Mouse (Mus musculus): ENCODE measurements around the gene Tcf15. TPM values are rescaled to one million over a fixed set of nuclear protein-coding genes. Genes with fewer than 3 reads are reported as not detected.

Gene Tcf15
- 9.2 and 10.3 TPM in 2 replicates for polyA plus RNA-seq (2016; fragmentation: Nextera tagmentation; extraction: Ambion mirVana)

DNA sequence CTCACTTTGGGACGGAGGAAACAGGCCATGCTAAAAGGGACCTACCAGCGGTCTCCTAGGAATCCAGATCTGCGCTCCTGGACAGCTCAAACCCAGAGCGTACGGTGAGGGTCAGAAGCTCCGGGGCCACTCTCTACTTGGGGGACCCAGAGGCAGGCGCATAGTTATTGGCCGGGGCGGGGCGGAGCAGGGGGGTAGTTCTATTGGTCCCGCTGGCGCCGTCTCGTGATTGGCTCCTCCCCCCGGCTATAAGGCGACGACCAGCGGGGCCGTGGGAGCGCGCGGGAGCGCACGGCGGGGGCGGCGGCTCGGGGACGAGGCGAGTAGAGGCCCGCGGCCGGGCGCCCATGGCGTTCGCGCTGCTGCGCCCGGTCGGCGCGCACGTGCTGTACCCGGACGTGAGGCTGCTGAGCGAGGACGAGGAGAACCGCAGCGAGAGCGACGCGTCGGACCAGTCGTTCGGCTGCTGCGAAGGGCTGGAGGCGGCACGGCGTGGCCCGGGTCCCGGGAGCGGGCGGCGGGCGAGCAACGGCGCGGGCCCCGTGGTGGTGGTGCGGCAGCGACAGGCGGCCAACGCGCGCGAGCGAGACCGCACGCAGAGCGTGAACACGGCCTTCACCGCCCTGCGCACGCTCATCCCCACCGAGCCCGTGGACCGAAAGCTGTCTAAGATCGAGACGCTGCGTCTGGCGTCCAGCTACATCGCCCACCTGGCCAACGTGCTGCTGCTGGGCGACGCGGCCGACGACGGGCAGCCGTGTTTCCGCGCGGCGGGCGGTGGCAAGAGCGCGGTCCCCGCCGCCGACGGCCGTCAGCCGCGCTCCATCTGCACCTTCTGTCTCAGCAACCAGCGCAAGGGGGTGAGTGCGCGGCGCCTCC is at the start of gene Tcf15:
TSS of gene Tcf15 (plus strand) at position 283 of the 879 bp plus-strand sequence.
- H3K9me3 ChIP-seq: no peaks in the 10 kb centered on the region
- WGBS: under 1% methylated on average over 118 of the region's 118 CpGs
- H3K4me3 ChIP-seq: peak within 1 kb of the TSS; percentile 65
- no peaks in the 10 kb centered on the region for H3K36me3 ChIP-seq (replicated peaks)
- peak within 1 kb of the TSS; percentile 75 for H3K27ac ChIP-seq (replicated peaks)
- H3K4me1 ChIP-seq: peaks cover 44% of the 10 kb centered on the region
- peaks cover 97% of the 10 kb centered on the region for H3K27me3 ChIP-seq (replicated peaks; ENCODE audit: low read depth, poor library complexity, severe bottlenecking)
- peak; percentile 85 for DNase-seq (ENCODE audit: low spot score)

GRCm38 (mm10) chr2:152094856-152095545 is 48.4 kb upstream of the Tcf15 start:
- peaks cover 90% of the 10 kb centered on the region for H3K27me3 ChIP-seq (replicated peaks; ENCODE audit: low read depth, poor library complexity, severe bottlenecking)

GRCm38 (mm10) chr2:152096922-152097321 is 46.4 kb upstream of the Tcf15 start:
- no peak for DNase-seq (ENCODE audit: low spot score)
- Histone ChIP-seq H3K27me3 (replicated peaks; ENCODE audit: low read depth, poor library complexity, severe bottlenecking) (peaks cover 90% of the 10 kb centered on the region), H3K36me3 (replicated peaks) (no peaks in the 10 kb centered on the region), H3K4me3 (no peak overlapping the region), H3K4me1 (peaks cover 25% of the 10 kb centered on the region), H3K27ac (replicated peaks) (no peak overlapping the region), H3K9me3 (no peaks in the 10 kb centered on the region)
- WGBS: 70% methylated on average over 2 of the region's 2 CpGs

More at GRCm38 (mm10) chr2:152094856-152095545, 48.4 kb upstream of the Tcf15 start:
- Histone ChIP-seq H3K9me3 (no peaks in the 10 kb centered on the region), H3K4me3 (peak overlapping the region; percentile 46), H3K36me3 (replicated peaks) (no peaks in the 10 kb centered on the region), H3K4me1 (peaks cover 32% of the 10 kb centered on the region), H3K27ac (replicated peaks) (no peak overlapping the region; the same call in 1 of the 2 replicates)
- peak; percentile 61 for DNase-seq (ENCODE audit: low spot score)
- WGBS: 3% methylated on average over 29 of the region's 29 CpGs

DNA sequence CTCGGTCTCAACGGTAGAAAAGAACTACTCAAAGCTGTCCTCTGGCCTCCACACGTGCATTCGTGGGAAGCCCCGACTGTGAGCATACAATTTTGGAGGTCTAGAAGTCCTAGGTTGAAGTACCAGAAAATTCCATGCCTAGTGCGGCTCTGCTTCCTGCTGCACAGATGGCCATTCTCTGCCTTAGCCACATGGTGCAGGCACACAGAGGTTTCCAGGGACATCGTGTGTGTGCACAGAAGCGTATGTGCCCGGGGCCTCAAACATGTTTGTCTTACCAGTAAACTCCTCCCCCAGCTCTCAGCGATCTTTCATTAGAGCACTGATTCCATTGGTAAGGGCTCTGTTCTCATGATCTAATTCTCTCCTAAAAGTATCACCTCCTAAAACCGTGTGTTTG is 45.4 kb upstream of the Tcf15 start:
- peaks cover 25% of the 10 kb centered on the region for H3K4me1 ChIP-seq
- no peak overlapping the region for H3K27ac ChIP-seq (replicated peaks)
- H3K9me3 ChIP-seq: no peaks in the 10 kb centered on the region
- no peak for DNase-seq (ENCODE audit: low spot score)
- H3K4me3 ChIP-seq: no peak overlapping the region
- WGBS: 83% methylated on average over 11 of the region's 11 CpGs
- H3K27me3 ChIP-seq (replicated peaks; ENCODE audit: low read depth, poor library complexity, severe bottlenecking): peaks cover 90% of the 10 kb centered on the region
- no peaks in the 10 kb centered on the region for H3K36me3 ChIP-seq (replicated peaks)

- peaks cover 14% of the 10 kb centered on the region for H3K4me1 ChIP-seq
- 79% methylated on average over 3 of the region's 3 CpGs for WGBS
- H3K27me3 ChIP-seq (replicated peaks; ENCODE audit: low read depth, poor library complexity, severe bottlenecking): peaks cover 87% of the 10 kb centered on the region
- H3K36me3 ChIP-seq (replicated peaks): no peaks in the 10 kb centered on the region
- no peaks in the 10 kb centered on the region for H3K9me3 ChIP-seq
- DNase-seq (ENCODE audit: low spot score): no peak
- no peak overlapping the region for H3K4me3 ChIP-seq
- H3K27ac ChIP-seq (replicated peaks): no peak overlapping the region
Observed at GRCm38 (mm10) chr2:152099538-152099937, 43.8 kb upstream of the Tcf15 start.

GRCm38 (mm10) chr2:152101761-152102160 is 41.6 kb upstream of the Tcf15 start:
- H3K4me3 ChIP-seq: no peak overlapping the region
- no peak overlapping the region for H3K27ac ChIP-seq (replicated peaks)
- WGBS: 81% methylated on average over 13 of the region's 13 CpGs
- peaks cover 20% of the 10 kb centered on the region for H3K4me1 ChIP-seq
- H3K36me3 ChIP-seq (replicated peaks): no peaks in the 10 kb centered on the region
- no peak for DNase-seq (ENCODE audit: low spot score)
- peaks cover 76% of the 10 kb centered on the region for H3K27me3 ChIP-seq (replicated peaks; ENCODE audit: low read depth, poor library complexity, severe bottlenecking)
- no peaks in the 10 kb centered on the region for H3K9me3 ChIP-seq

DNA sequence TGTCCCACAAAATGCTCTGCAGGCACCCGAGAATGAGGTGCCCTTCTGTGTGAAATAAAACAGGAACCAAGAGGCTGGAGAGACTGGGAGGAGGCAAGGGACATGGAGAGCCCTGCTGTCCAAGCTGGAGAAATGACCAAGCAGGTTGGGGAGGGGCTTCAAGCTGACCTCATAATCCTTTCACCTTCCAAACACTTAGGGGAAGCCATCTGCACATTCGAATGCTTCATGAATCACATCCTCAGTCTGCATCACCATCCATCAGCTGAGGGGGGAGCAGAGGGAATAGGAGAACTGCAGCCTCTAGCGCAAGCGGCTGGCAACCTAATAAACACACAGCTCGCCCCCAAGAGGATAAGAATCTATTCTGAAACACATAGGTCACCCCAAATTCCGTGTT is 41.0 kb upstream of the Tcf15 start:
- peaks cover 20% of the 10 kb centered on the region for H3K4me1 ChIP-seq
- 72% methylated on average over 6 of the region's 6 CpGs for WGBS
- peaks cover under 1% of the 10 kb centered on the region; the same call in 1 of the 2 replicates for H3K9me3 ChIP-seq
- no peak overlapping the region for H3K4me3 ChIP-seq
- H3K36me3 ChIP-seq (replicated peaks): peaks cover under 1% of the 10 kb centered on the region
- H3K27ac ChIP-seq (replicated peaks): no peak overlapping the region
- peaks cover 71% of the 10 kb centered on the region for H3K27me3 ChIP-seq (replicated peaks; ENCODE audit: low read depth, poor library complexity, severe bottlenecking)
- DNase-seq (ENCODE audit: low spot score): no peak

GRCm38 (mm10) chr2:152104711-152105317 is 38.5 kb upstream of the Tcf15 start:
- H3K4me1 ChIP-seq: peaks cover 20% of the 10 kb centered on the region
- H3K9me3 ChIP-seq: peaks cover 3% of the 10 kb centered on the region; the same call in 1 of the 2 replicates
- H3K4me3 ChIP-seq: peak overlapping the region; percentile 77
- peak overlapping the region; percentile 94 for H3K27ac ChIP-seq (replicated peaks)
- peaks cover 16% of the 10 kb centered on the region for H3K36me3 ChIP-seq (replicated peaks)
- peak; percentile 24 for DNase-seq (ENCODE audit: low spot score)
- peaks cover 56% of the 10 kb centered on the region for H3K27me3 ChIP-seq (replicated peaks; ENCODE audit: low read depth, poor library complexity, severe bottlenecking)
- 22% methylated on average over 17 of the region's 17 CpGs for WGBS

DNA sequence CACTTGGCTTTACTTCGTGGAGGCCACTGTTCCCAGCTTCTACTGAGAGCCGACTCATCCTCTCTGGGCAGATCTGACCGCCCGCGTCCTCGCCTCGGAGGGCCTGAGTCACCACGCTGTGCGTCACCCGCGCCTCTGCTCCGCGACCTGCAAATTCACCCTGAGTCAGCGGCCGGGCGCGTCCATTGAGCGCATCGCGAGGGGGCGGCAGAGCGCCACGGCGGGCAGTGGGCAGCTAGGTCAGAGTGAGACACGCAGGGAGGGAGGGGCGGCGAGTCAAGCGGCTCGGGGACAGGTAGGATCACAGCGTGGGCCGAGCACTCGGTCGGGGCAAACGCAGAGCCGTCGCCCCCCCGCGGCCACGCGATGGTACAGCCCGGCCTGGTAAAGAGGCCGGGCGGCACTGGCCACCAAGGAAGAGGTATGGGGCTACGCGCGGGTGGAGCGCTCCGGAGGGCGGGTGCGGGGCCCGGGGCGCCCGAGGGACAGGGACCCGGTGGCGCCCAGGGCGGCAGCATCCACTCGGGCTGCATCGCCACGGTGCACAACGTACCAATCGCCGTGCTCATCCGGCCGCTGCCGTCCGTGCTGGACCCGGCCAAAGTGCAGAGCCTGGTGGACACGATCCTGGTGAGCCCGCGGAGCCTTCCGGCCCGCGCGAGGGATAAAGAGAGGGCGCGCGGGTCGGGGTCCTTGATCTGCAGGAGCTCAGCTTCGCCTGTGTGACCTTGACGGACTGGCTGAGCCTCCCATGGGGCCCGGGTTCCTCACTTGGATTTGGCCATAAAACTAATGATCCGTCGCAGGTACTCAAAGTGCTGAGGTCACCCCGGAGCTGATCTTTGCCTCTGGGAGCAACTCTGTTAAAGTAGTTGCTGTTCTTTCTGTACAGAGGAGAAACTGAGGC is 37.8 kb upstream of the Tcf15 start, which contains the start of gene Srxn1:
TSS of gene Srxn1 (plus strand) at position 199 of the 907 bp plus-strand sequence.
- peak within 1 kb of the TSS; percentile 94 for H3K27ac ChIP-seq (replicated peaks)
- H3K4me3 ChIP-seq: peak within 1 kb of the TSS; percentile 77
- peak; percentile 89 for DNase-seq (ENCODE audit: low spot score)
- peaks cover 3% of the 10 kb centered on the region; the same call in 1 of the 2 replicates for H3K9me3 ChIP-seq
- H3K27me3 ChIP-seq (replicated peaks; ENCODE audit: low read depth, poor library complexity, severe bottlenecking): peaks cover 50% of the 10 kb centered on the region
- 1% methylated on average over 84 of the region's 84 CpGs for whole genome bisulfite sequencing
- H3K36me3 ChIP-seq (replicated peaks): peaks cover 16% of the 10 kb centered on the region
- peaks cover 20% of the 10 kb centered on the region for H3K4me1 ChIP-seq

DNA sequence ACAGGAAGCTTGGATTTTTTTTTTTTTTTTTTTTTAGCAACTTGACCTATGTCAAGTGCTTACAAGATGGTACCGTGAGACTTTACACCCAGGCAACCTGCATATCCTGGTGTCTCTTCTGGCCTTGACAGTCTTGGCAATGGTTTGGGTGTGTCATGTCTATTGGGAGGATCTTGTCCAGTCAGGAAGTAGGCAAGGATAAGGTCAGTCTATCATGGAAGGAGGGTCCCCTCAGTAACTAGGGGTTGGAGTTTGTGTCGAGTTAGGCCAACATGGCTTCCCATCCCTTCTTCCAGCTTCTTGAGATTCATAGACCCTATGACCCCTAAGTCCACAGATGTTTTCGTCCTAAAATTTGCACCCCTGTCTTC is 37.2 kb upstream of the Tcf15 start:
- H3K4me1 ChIP-seq: peaks cover 20% of the 10 kb centered on the region
- peak overlapping the region; percentile 77 for H3K4me3 ChIP-seq
- peaks cover 16% of the 10 kb centered on the region for H3K36me3 ChIP-seq (replicated peaks)
- H3K27me3 ChIP-seq (replicated peaks; ENCODE audit: low read depth, poor library complexity, severe bottlenecking): peaks cover 43% of the 10 kb centered on the region
- 90% methylated on average over 3 of the region's 3 CpGs for WGBS
- DNase-seq (ENCODE audit: low spot score): no peak
- peaks cover 3% of the 10 kb centered on the region; the same call in 1 of the 2 replicates for H3K9me3 ChIP-seq
- no peak overlapping the region for H3K27ac ChIP-seq (replicated peaks)

GRCm38 (mm10) chr2:152106597-152106996 is 36.8 kb upstream of the Tcf15 start:
- 92% methylated on average over 10 of the region's 10 CpGs for WGBS
- peaks cover 16% of the 10 kb centered on the region for H3K36me3 ChIP-seq (replicated peaks)
- peaks cover 39% of the 10 kb centered on the region for H3K27me3 ChIP-seq (replicated peaks; ENCODE audit: low read depth, poor library complexity, severe bottlenecking)
- H3K9me3 ChIP-seq: peaks cover 3% of the 10 kb centered on the region; the same call in 1 of the 2 replicates
- H3K4me3 ChIP-seq: peak overlapping the region; percentile 77; the same call in 1 of the 2 replicates
- DNase-seq (ENCODE audit: low spot score): no peak
- peaks cover 20% of the 10 kb centered on the region for H3K4me1 ChIP-seq
- no peak overlapping the region for H3K27ac ChIP-seq (replicated peaks)

Data from embryonic facial prominence, embryonic 10.5 days (tissue).